Mouse (Mus musculus) small intestine, adult 2 months (tissue): ENCODE results near the gene 4933414I15Rik. TPM values are rescaled to one million over a fixed set of nuclear protein-coding genes. Genes with fewer than 3 reads are reported as not detected.

Experiments
- H3K27ac ChIP-seq: fragments of 200-500 bp; 2 replicates; pipeline ENCODE4 v1.5.1; 2012; ENCODE audit warnings: low read depth, low read length, control low read depth, inconsistent platforms; ENCODE audit not compliant: insufficient read depth
- H3K27me3 ChIP-seq: fragments of 200-500 bp; 2 replicates; pipeline ENCODE4 v1.6.1; 2012; ENCODE audit warnings: mild to moderate bottlenecking, moderate library complexity, low read length, inconsistent platforms; ENCODE audit not compliant: control insufficient read depth, insufficient read depth
- H3K36me3 ChIP-seq: fragments of 200-500 bp; 2 replicates; pipeline ENCODE4 v1.6.1; 2012; ENCODE audit warnings: mild to moderate bottlenecking, low read length, control low read depth, inconsistent platforms; ENCODE audit not compliant: control insufficient read depth, insufficient read depth
- H3K4me1 ChIP-seq: fragments of 200-500 bp; 2 replicates; pipeline ENCODE4 v1.6.1; 2012; ENCODE audit warnings: low read length, inconsistent platforms, mixed read lengths; ENCODE audit not compliant: control insufficient read depth, insufficient read depth, insufficient read length
- H3K4me3 ChIP-seq: fragments of 200-500 bp; 2 replicates; pipeline ENCODE4 v1.5.1; 2012; ENCODE audit warnings: low read depth, mild to moderate bottlenecking, control low read depth, inconsistent platforms, low read length, moderate library complexity
- CTCF ChIP-seq: fragments of 200-500 bp; IDR thresholded peaks from 2 replicates; pipeline ENCODE4 v1.5.1; 2012; ENCODE audit warnings: low read depth, mild to moderate bottlenecking, control low read depth, inconsistent platforms, low read length, moderate library complexity, mixed read lengths; ENCODE audit not compliant: insufficient replicate concordance, insufficient read length; ENCODE audit errors: extremely low read depth
- POLR2A ChIP-seq: fragments of 200-500 bp; IDR thresholded peaks from 2 replicates; pipeline ENCODE4 v1.6.1; 2012; ENCODE audit warnings: low read depth, mild to moderate bottlenecking, control low read depth, inconsistent platforms, low read length, moderate library complexity
- WGBS: fragments of 180-500 bp; shearing (Covaris S2); methylation state at CpG from one replicate; pipeline ENCODE4 v1.1.7; 2018; 5-methylcytosine and 5-hydroxymethylcytosine counted together
- polyA plus RNA-seq: library from polyadenylated mRNA; depleted of rRNA; stranded (reverse); fragments of >200 nt; gene quantifications from 2 replicates; pipeline ENCODE4 v1.2.3, GENCODE M21; 2012

4933414I15Rik gene
- polyA plus RNA-seq, 1 experiment: not detected

- Histone ChIP-seq H3K4me1 (no peaks in the 10 kb centered on the region), H3K4me3 (no peak overlapping the region), H3K36me3 (no peaks in the 10 kb centered on the region), H3K27me3 (no peaks in the 10 kb centered on the region), H3K27ac (no peak overlapping the region)
- TF ChIP-seq POLR2A (no peak), CTCF (no peak)
- WGBS: 63% methylated on average over 12 of the region's 12 CpGs
Measured at GRCm38 (mm10) chr11:50942386-50942785, 1.2 kb downstream of the 4933414I15Rik start.

DNA sequence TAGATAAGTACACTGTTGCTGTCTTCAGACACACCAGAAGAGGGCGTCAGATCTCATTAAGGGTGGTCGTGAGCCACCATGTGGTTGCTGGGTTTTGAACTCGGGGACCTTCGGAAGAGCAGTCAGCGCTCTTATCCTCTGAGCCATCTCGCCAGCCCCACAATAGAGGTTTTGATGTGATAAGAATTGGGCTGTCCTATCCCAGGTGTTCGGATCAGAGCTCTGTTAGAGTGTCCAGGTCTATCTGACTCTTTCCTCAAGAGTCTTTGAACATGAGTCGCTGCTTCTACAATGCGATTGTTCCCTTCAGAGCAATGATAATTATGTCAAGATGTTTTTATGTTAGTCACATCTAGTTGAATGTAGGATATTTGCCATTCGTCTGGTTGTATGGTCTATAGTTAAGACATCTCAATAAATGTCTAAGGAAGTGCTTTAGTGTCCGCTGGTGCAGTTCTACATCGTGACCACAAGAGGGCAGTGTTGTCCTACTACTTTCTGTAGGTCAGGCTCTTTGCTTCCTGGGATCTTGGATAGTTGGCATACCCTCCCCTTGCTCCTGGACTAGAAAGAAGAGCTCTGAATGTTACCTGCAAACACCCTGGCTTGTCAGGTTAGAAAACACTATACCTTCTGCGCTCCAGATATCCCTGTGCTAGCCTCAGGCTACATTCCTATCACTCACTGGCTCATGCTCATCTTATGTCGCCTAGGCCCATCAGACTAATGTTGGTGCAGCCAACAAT is 3.8 kb downstream of the 4933414I15Rik start:
- Histone ChIP-seq H3K27me3 (no peaks in the 10 kb centered on the region), H3K27ac (no peak overlapping the region), H3K4me1 (no peaks in the 10 kb centered on the region), H3K36me3 (no peaks in the 10 kb centered on the region), H3K4me3 (no peak overlapping the region)
- no peak for TF ChIP-seq POLR2A
- peak; percentile 44; the same call in 1 of the 2 replicates for TF ChIP-seq CTCF
- WGBS: 31% methylated on average over 14 of the region's 14 CpGs

DNA sequence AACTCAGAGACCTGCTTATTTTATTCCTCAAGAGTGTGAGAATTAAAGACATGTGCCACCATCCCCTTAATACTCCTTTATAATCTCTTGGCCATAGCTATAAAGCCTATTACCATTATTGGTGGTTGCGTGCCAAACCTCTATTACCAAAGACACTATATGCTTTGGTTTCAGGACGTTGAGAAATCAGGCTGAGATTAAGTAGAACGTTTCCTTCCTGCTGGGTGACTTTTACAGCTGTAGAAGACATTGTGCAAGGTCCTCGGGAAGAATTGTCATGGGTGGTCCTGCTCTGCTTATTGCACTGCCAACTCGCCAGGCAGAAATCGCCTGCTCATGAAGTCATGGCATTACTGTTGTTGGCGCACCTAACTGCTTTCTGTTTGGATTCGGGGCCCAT is 5.1 kb downstream of the 4933414I15Rik start:
- H3K4me3 ChIP-seq: no peak overlapping the region
- no peaks in the 10 kb centered on the region for H3K27me3 ChIP-seq
- H3K27ac ChIP-seq: no peak overlapping the region
- H3K4me1 ChIP-seq: no peaks in the 10 kb centered on the region
- 62% methylated on average over 8 of the region's 8 CpGs for WGBS
- H3K36me3 ChIP-seq: no peaks in the 10 kb centered on the region
- no peak for TF ChIP-seq POLR2A

GRCm38 (mm10) chr11:50932040-50932439 is 11.5 kb downstream of the 4933414I15Rik start:
- TF ChIP-seq CTCF (no peak), POLR2A (no peak)
- WGBS: 62% methylated on average over 1 of the region's 1 CpGs
- Histone ChIP-seq H3K27me3 (no peaks in the 10 kb centered on the region), H3K36me3 (no peaks in the 10 kb centered on the region), H3K4me1 (no peaks in the 10 kb centered on the region), H3K27ac (no peak overlapping the region), H3K4me3 (no peak overlapping the region)

DNA sequence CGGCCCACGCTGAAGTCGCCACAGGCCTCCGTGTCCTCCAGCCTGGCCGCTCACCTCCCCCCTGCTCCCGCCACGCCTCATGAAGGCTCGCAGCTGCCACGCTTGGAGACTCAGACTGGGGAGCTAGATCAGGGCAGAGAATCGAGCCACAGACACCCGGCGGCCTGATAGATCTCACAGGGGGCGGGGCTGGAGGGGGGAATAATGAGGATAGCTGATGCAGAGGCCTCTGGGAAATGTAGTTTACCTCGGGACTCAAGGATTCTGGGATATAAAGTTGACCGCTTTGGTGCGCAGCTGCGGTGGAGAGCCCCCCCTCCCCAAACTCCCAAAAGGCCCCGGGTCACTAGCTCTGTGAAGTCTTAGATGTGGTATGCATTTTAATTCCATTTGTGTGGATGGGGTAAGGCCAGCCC is 12.1 kb downstream of the 4933414I15Rik start, which contains the start of gene Zfp354b:
Gene Zfp354b (minus strand): TSS at position 183 of the 416 bp plus-strand sequence.
- TF ChIP-seq CTCF (no peak), POLR2A (no peak)
- Histone ChIP-seq H3K36me3 (no peaks in the 10 kb centered on the region), H3K4me1 (no peaks in the 10 kb centered on the region), H3K27me3 (no peaks in the 10 kb centered on the region), H3K27ac (no peak within 1 kb of the TSS), H3K4me3 (peak within 1 kb of the TSS; percentile 82)
- under 1% methylated on average over 18 of the region's 18 CpGs for WGBS

GRCm38 (mm10) chr11:50931021-50931420 is 12.5 kb downstream of the 4933414I15Rik start:
- no peak overlapping the region for H3K27ac ChIP-seq
- under 1% methylated on average over 16 of the region's 16 CpGs for WGBS

DNA sequence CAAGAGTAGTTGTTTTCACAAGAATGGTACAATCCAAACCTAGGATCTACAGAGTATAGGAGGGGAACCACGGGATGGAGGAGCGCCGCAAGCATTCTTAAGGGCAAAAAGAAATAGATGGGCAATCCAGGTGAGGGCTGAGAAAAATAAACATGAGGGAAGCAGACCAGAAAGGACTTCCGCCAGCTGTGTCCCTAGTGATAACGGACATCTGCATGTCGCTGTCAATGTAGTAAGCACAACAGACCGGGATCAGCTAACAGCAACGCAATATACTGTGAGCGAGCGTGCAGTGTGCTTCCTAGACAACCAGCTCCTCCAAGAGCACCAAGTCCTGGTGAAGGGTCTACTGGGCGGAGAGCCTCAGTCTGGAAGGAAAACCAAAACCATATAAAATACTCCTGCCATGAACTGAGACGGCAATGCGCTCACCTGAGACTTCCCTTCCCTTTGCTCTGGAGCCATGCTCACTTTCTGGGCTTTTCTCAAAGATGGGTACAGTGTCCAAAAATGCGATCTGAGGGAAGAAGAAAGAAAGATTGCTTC is 13.0 kb downstream of the 4933414I15Rik start:
- Histone ChIP-seq H3K27me3 (no peaks in the 10 kb centered on the region), H3K27ac (no peak overlapping the region), H3K36me3 (no peaks in the 10 kb centered on the region), H3K4me1 (no peaks in the 10 kb centered on the region), H3K4me3 (peak overlapping the region; percentile 82)
- no peak for TF ChIP-seq POLR2A
- no peak for TF ChIP-seq CTCF
- WGBS: 10% methylated on average over 14 of the region's 14 CpGs

More at GRCm38 (mm10) chr11:50931021-50931420, 12.5 kb downstream of the 4933414I15Rik start:
- Histone ChIP-seq H3K27me3 (no peaks in the 10 kb centered on the region), H3K36me3 (no peaks in the 10 kb centered on the region), H3K4me3 (peak overlapping the region; percentile 82), H3K4me1 (no peaks in the 10 kb centered on the region)
- no peak for TF ChIP-seq POLR2A
- no peak for TF ChIP-seq CTCF
